Mouse (Mus musculus) stomach, embryonic 14.5 days (tissue): ENCODE measurements around the gene Ltf. TPM values are rescaled to one million over a fixed set of nuclear protein-coding genes. Genes with fewer than 3 reads are reported as not detected.

Source experiments
- ATAC-seq: fragments of 200-750 bp; cut with Nextera tagmentation; 2 replicates; pipeline ENCODE4 v1.8.0; 2017; ENCODE audit warnings: low read depth, moderate TSS enrichment; ENCODE audit not compliant: insufficient number of reproducible peaks, insufficient read depth, low FRiP score
- H3K27ac ChIP-seq: fragments of 300-500 bp; sonication (generic); 2 replicates; pipeline ENCODE4 v1.5.1; 2014; ENCODE audit warnings: mild to moderate bottlenecking, low read length, moderate library complexity, mixed read lengths
- H3K27me3 ChIP-seq: fragments of 300-500 bp; sonication (generic); 2 replicates; pipeline ENCODE4 v1.6.1; 2014; ENCODE audit warnings: low read length, control low read depth, mixed read lengths; ENCODE audit not compliant: control insufficient read depth, insufficient read depth
- H3K36me3 ChIP-seq: fragments of 300-500 bp; sonication (generic); 2 replicates; pipeline ENCODE4 v1.6.1; 2014; ENCODE audit warnings: mild to moderate bottlenecking, control low read depth, low read length, moderate library complexity, mixed read lengths; ENCODE audit not compliant: control insufficient read depth, insufficient read depth
- H3K4me1 ChIP-seq: fragments of 300-500 bp; sonication (generic); 2 replicates; pipeline ENCODE4 v1.6.1; 2014; ENCODE audit warnings: low read length, control low read depth, mixed read lengths; ENCODE audit not compliant: control insufficient read depth, insufficient read depth
- H3K4me2 ChIP-seq: fragments of 300-500 bp; sonication (generic); replicated peaks from 2 replicates; pipeline ENCODE4 v1.6.1; 2014; ENCODE audit warnings: low read depth, low read length, control low read depth
- H3K4me3 ChIP-seq: fragments of 300-500 bp; sonication (generic); 2 replicates; pipeline ENCODE4 v1.5.1; 2014; ENCODE audit warnings: low read depth, low read length, control low read depth
- H3K9ac ChIP-seq: fragments of 300-500 bp; sonication (generic); replicated peaks from 2 replicates; pipeline ENCODE4 v1.6.1; 2014; ENCODE audit warnings: low read depth, mild to moderate bottlenecking, control low read depth, low read length, moderate library complexity, mixed read lengths
- H3K9me3 ChIP-seq: fragments of 300-500 bp; sonication (generic); 2 replicates; pipeline ENCODE4 v1.6.1; 2016; ENCODE audit warnings: low read depth, low read length, control low read depth; ENCODE audit not compliant: control insufficient read depth
- WGBS: fragments of 180-500 bp; shearing (Covaris S2); extraction: QIAGEN DNeasy Blood & Tissue Kit; methylation state at CpG from one replicate; pipeline ENCODE4 v1.1.7; 2014; 5-methylcytosine and 5-hydroxymethylcytosine counted together
- polyA plus RNA-seq: library from polyadenylated mRNA; unstranded; fragments of >200 nt; fragmentation: Nextera tagmentation; extraction: Ambion mirVana; gene quantifications from 2 replicates; pipeline ENCODE4 v1.2.1, GENCODE M21; 2014

Gene Ltf
- polyA plus RNA-seq, 1 experiment from 2014 or later = 2.2 TPM

- 93% methylated on average over 2 of the region's 2 CpGs for WGBS
- H3K4me3 ChIP-seq = no peak overlapping the region
- no peaks in the 10 kb centered on the region for H3K9me3 ChIP-seq
- H3K4me1 ChIP-seq = no peaks in the 10 kb centered on the region
- no peaks in the 10 kb centered on the region for H3K36me3 ChIP-seq
- no peak overlapping the region for H3K9ac ChIP-seq
- H3K27me3 ChIP-seq = no peaks in the 10 kb centered on the region
- ATAC-seq = no peak
- no peak overlapping the region for H3K27ac ChIP-seq
- no peak overlapping the region for H3K4me2 ChIP-seq
Measured at GRCm38 (mm10) chr9:111006544-111006943, 12.5 kb upstream of the Ltf start.

GRCm38 (mm10) chr9:111009763-111010162, 9.3 kb upstream of the Ltf start:
- Histone ChIP-seq H3K9ac (no peak overlapping the region), H3K36me3 (no peaks in the 10 kb centered on the region), H3K4me1 (no peaks in the 10 kb centered on the region), H3K4me2 (no peak overlapping the region), H3K27me3 (no peaks in the 10 kb centered on the region), H3K9me3 (no peaks in the 10 kb centered on the region), H3K27ac (no peak overlapping the region), H3K4me3 (no peak overlapping the region)
- no peak for ATAC-seq
- WGBS = 67% methylated on average over 3 of the region's 3 CpGs

DNA sequence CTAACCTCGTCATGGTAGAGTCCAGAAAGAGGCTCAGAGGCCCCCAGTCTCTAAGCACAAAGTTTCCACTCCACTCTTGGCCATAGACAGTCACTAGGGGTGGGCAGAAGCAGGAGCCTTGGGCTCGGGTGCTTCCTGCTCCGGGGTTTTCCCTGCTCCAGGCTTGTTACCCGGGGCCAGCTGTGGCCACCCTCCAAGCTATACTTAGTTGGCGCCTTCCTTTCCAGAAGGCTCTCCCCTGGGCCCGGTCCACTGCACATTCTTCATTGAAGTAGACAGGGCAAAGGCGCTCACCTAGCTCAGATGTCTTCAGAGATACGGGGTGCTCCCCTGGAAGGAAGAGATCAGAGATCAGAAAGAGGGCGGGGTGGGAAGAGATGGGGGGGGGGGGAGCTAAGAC, 7.5 kb upstream of the Ltf start:
- 79% methylated on average over 9 of the region's 9 CpGs for WGBS
- no peaks in the 10 kb centered on the region for H3K9me3 ChIP-seq
- no peak for ATAC-seq
- no peaks in the 10 kb centered on the region for H3K36me3 ChIP-seq
- H3K27ac ChIP-seq = no peak overlapping the region
- no peak overlapping the region for H3K4me2 ChIP-seq
- H3K27me3 ChIP-seq = no peaks in the 10 kb centered on the region
- no peak overlapping the region for H3K4me3 ChIP-seq
- no peak overlapping the region for H3K9ac ChIP-seq
- H3K4me1 ChIP-seq = no peaks in the 10 kb centered on the region

DNA sequence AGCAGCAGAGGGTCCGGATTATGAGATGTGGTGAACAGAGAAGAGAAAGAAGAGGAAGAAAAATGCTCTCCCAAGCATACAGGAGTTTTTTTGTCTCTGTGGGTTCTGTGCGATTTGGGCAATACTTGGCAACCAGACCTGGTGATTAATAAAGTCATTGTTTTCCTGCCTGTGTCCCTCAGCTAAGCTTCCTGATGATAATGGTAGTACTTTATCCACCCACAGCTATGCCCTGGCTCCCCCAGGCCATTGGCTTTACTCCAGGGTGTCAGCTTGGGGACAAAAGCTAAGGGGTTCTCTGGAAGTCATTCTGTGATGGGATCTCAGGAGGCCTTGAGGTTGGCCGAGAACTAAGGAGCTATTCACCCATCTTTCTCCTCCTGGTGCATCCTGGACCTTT, 7.0 kb upstream of the Ltf start:
- no peaks in the 10 kb centered on the region for H3K9me3 ChIP-seq
- H3K27ac ChIP-seq = no peak overlapping the region
- ATAC-seq = no peak
- H3K4me2 ChIP-seq = no peak overlapping the region
- no peaks in the 10 kb centered on the region for H3K4me1 ChIP-seq
- H3K27me3 ChIP-seq = no peaks in the 10 kb centered on the region
- no peaks in the 10 kb centered on the region for H3K36me3 ChIP-seq
- no peak overlapping the region for H3K9ac ChIP-seq
- no peak overlapping the region for H3K4me3 ChIP-seq
- 79% methylated on average over 3 of the region's 3 CpGs for WGBS

DNA sequence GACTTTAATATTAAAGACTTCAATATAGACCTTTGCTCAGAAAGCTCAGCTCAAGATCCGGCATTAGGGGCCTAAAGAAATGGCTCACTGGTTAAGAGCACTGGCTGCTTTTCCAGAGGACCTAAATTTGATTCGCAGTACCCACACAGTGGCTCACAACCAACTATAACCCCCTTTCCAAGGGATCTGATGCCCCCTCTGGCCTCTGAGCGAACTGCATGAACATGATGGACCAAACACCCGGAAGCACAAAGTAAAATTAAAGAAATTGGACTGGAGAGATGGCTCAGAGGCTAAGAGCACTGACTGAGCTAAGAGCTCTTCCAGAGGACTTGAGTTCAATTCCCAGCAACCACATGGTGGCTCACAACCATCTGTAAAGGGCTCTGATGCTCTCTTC, 3.4 kb upstream of the Ltf start:
- 86% methylated on average over 4 of the region's 4 CpGs for WGBS
- Histone ChIP-seq H3K9ac (no peak overlapping the region), H3K9me3 (no peaks in the 10 kb centered on the region), H3K4me2 (no peak overlapping the region), H3K4me1 (no peaks in the 10 kb centered on the region), H3K27me3 (no peaks in the 10 kb centered on the region), H3K27ac (no peak overlapping the region), H3K36me3 (no peaks in the 10 kb centered on the region), H3K4me3 (no peak overlapping the region)
- no peak for ATAC-seq

- H3K36me3 ChIP-seq = no peaks in the 10 kb centered on the region
- ATAC-seq = no peak
- H3K4me1 ChIP-seq = no peaks in the 10 kb centered on the region
- 88% methylated on average over 10 of the region's 10 CpGs for WGBS
- no peak overlapping the region for H3K4me3 ChIP-seq
- H3K4me2 ChIP-seq = no peak overlapping the region
- H3K9me3 ChIP-seq = no peaks in the 10 kb centered on the region
- no peak overlapping the region for H3K27ac ChIP-seq
- H3K9ac ChIP-seq = no peak overlapping the region
- H3K27me3 ChIP-seq = no peaks in the 10 kb centered on the region
Measured at GRCm38 (mm10) chr9:111026791-111027190, 7.7 kb downstream of the Ltf start.

DNA sequence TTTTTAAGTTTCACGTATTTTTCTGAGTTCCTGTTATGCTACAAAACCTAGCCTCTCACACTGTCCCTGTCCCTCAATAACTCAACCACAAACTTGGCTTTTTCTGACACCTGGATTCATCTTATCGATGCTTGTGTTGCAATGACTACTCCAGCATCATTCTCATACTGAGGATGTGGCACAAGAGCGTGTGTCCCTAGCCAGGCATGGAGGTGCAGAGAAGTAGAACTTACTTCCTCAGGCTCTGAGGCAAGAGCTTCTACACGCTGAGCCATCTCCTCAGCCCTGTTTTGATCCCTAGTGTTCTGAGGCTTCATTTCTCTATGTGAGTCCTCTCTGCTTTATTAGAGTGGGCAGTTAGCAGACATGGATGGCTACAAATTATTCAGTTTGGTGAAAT, 14.6 kb downstream of the Ltf start:
- H3K27ac ChIP-seq = no peak overlapping the region
- no peak overlapping the region for H3K4me2 ChIP-seq
- no peaks in the 10 kb centered on the region for H3K4me1 ChIP-seq
- H3K27me3 ChIP-seq = no peaks in the 10 kb centered on the region
- H3K36me3 ChIP-seq = no peaks in the 10 kb centered on the region
- 87% methylated on average over 4 of the region's 4 CpGs for WGBS
- no peaks in the 10 kb centered on the region for H3K9me3 ChIP-seq
- H3K9ac ChIP-seq = no peak overlapping the region
- no peak for ATAC-seq
- H3K4me3 ChIP-seq = no peak overlapping the region

DNA sequence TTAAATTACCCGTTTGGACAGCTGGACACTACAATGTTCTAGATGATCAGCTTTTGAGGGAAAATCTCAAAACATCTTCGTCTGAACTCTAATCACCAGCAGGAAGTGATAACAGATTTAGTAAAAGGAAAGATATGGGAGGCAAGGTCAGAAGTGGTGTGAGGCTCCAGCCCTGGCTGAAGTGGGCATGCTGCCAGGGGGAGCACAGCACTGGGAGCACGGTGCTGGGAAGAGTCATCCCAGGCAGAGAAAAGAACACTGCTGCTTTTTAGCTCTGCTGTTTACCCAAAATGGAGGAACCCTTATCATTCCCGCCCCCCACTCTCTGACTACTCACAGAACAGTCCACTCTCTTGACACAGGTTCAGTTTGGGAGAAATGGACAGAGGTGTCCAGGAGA, 20.9 kb downstream of the Ltf start:
- no peak overlapping the region for H3K4me3 ChIP-seq
- no peak for ATAC-seq
- no peaks in the 10 kb centered on the region for H3K27me3 ChIP-seq
- H3K27ac ChIP-seq = no peak overlapping the region
- no peaks in the 10 kb centered on the region for H3K36me3 ChIP-seq
- no peaks in the 10 kb centered on the region for H3K9me3 ChIP-seq
- no peaks in the 10 kb centered on the region for H3K4me1 ChIP-seq
- H3K9ac ChIP-seq = no peak overlapping the region
- H3K4me2 ChIP-seq = no peak overlapping the region
- WGBS = 73% methylated on average over 4 of the region's 4 CpGs

DNA sequence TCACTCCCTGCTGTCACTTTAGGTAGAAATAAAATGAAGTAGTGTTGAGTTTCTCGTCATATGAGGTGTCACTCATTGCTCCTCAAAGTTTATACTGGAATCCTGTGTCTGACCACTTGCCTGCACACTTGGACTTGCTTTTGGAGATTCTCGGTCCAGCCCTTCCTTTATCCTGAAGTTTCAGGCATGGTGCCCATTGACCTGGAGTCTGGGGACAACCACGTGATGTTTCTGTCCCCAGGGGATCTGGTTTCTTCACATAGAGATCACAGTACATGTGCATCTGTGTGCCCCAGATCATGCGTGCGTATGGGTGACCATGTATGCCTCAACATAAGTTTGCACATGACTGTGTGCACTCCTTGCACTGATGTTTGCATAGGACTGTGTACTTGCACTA, 23.2 kb downstream of the Ltf start:
- no peak for ATAC-seq
- Histone ChIP-seq H3K9me3 (no peaks in the 10 kb centered on the region), H3K27ac (no peak overlapping the region), H3K4me1 (no peaks in the 10 kb centered on the region), H3K4me2 (no peak overlapping the region), H3K27me3 (no peaks in the 10 kb centered on the region), H3K36me3 (no peaks in the 10 kb centered on the region), H3K9ac (no peak overlapping the region), H3K4me3 (no peak overlapping the region)
- 88% methylated on average over 5 of the region's 5 CpGs for WGBS
